Mouse (Mus musculus) adrenal gland, postnatal 14 days (tissue): ENCODE data around the gene Stard13. TPM values are rescaled to one million over a fixed set of nuclear protein-coding genes. Genes with fewer than 3 reads are reported as not detected.

Experiments
- DNase-seq: peaks from one replicate; pipeline ENCODE4 v3.0.0; 2021; ENCODE audit warnings: mixed read lengths
- total RNA-seq: library from RNA; stranded (reverse); gene quantifications from 2 replicates; pipeline ENCODE4 v1.2.3, GENCODE M21; 2021

The Stard13 gene
- total RNA-seq, 1 experiment from 2014 or later = 27.8 TPM

GRCm38 (mm10) chr5:151104354-151105053 is 129.1 kb downstream of the Stard13 start:
- DNase-seq = no peak

GRCm38 (mm10) chr5:151103284-151103683 is 130.4 kb downstream of the Stard13 start:
- DNase-seq = no peak

- DNase-seq = no peak
Observed at GRCm38 (mm10) chr5:151102262-151102661, 131.4 kb downstream of the Stard13 start.

GRCm38 (mm10) chr5:151096012-151096411 is 137.6 kb downstream of the Stard13 start:
- peak; percentile 31 for DNase-seq

GRCm38 (mm10) chr5:151092886-151093665 is 140.6 kb downstream of the Stard13 start:
- DNase-seq = no peak

GRCm38 (mm10) chr5:151090996-151091395 is 142.6 kb downstream of the Stard13 start:
- DNase-seq = no peak

GRCm38 (mm10) chr5:151089201-151089600 is 144.4 kb downstream of the Stard13 start:
- DNase-seq = no peak

- DNase-seq = no peak
Observed at GRCm38 (mm10) chr5:151086425-151087202, 147.0 kb downstream of the Stard13 start.

- no peak for DNase-seq
Observed at GRCm38 (mm10) chr5:151085749-151086148, 147.9 kb downstream of the Stard13 start.

- no peak for DNase-seq
Observed at GRCm38 (mm10) chr5:151080276-151080675, 153.4 kb downstream of the Stard13 start.

- no peak for DNase-seq
Observed at GRCm38 (mm10) chr5:151077953-151078352, 155.7 kb downstream of the Stard13 start.

- no peak for DNase-seq
Observed at GRCm38 (mm10) chr5:151076917-151077316, 156.7 kb downstream of the Stard13 start.

- no peak for DNase-seq
Observed at GRCm38 (mm10) chr5:151074282-151074681, 159.4 kb downstream of the Stard13 start.

- DNase-seq = no peak
Observed at GRCm38 (mm10) chr5:151071430-151071829, 162.2 kb downstream of the Stard13 start.

- no peak for DNase-seq
Observed at GRCm38 (mm10) chr5:151070896-151071295, 162.7 kb downstream of the Stard13 start.

GRCm38 (mm10) chr5:151069569-151069968 is 164.1 kb downstream of the Stard13 start:
- no peak for DNase-seq

- no peak for DNase-seq
Observed at GRCm38 (mm10) chr5:151066016-151066415, 167.6 kb downstream of the Stard13 start.

- no peak for DNase-seq
Observed at GRCm38 (mm10) chr5:151065228-151065627, 168.4 kb downstream of the Stard13 start.

GRCm38 (mm10) chr5:151061942-151062341 is 171.7 kb downstream of the Stard13 start:
- DNase-seq = no peak

- DNase-seq = peak; percentile 16
Observed at GRCm38 (mm10) chr5:151060476-151060875, 173.2 kb downstream of the Stard13 start.

- no peak for DNase-seq
Observed at GRCm38 (mm10) chr5:151059772-151060171, 173.9 kb downstream of the Stard13 start.

- no peak for DNase-seq
Observed at GRCm38 (mm10) chr5:151059352-151059751, 174.3 kb downstream of the Stard13 start.

GRCm38 (mm10) chr5:151057716-151058115 is 175.9 kb downstream of the Stard13 start:
- no peak for DNase-seq
